Mouse (Mus musculus) heart, postnatal 4 days (tissue): ENCODE results near the gene Agap1. TPM values are rescaled to one million over a fixed set of nuclear protein-coding genes. Genes with fewer than 3 reads are reported as not detected.

Experiments used
- DNase-seq: peaks from one replicate; pipeline ENCODE4 v3.0.0; 2021
- total RNA-seq, 2 experiments: library from RNA; stranded (reverse); gene quantifications; 2 replicates each; pipeline ENCODE4 v1.2.3; 2021

Agap1 gene
- total RNA-seq, 2 experiments from 2014 or later = 58.9 to 65.8 TPM

DNA sequence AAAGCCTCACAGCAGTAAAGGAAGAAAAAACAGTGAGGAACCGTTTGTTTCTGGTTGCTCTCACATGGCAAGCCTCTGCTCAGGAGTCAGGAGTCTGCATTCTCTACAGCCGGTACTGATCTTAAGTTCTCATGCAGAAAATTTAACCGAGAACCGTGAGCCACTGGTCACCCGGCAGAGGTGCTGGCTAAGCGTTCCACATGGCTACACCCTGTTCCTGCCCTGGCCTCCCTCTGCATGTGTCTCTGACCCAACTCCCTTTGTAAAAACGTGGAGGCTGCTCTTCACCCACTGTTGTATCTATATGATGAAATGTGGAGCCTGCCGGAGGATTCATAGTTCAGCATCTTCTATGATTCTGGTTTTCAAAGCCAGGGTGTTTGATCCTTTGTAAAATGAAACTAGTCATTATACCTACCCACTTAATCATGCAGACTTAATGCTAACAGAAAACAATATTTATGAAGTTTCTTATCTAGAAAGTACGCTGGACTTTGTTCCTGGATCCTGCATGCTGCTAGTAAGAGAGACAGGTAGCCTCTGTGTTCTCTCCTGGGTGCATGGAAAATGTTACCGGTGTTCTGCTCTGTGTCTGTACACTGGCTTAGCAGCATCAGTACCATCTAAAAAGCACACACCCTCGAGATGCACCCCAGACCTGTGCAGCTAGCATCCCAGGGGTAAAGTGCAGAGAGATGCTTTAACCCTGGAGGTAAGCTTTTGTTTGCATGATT, 396.2 kb downstream of the Agap1 start:
- DNase-seq = no peak

DNA sequence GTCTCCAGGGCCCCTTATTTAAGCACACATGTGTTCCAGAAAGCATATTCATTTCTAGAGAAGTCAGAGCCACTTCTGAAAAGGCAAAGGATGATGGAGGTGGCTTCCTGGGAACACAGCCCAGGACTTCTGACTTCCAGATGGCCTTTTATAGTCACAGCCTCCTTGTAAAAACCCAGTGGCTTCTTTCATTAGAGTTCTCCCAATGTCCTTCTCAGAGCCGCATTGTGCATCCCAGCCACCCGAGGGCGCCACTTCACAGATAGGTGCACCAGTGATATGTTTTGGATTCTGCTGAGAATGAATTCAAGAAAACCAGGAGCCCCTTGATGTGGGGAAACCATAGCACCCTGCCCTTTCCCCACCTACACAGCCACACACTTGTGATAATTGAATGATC, 404.6 kb downstream of the Agap1 start:
- DNase-seq = peak; percentile 74

GRCm38 (mm10) chr1:89860017-89860730, 405.6 kb downstream of the Agap1 start:
- DNase-seq = peak; percentile 80

GRCm38 (mm10) chr1:89865787-89866186, 411.2 kb downstream of the Agap1 start:
- no peak for DNase-seq

DNA sequence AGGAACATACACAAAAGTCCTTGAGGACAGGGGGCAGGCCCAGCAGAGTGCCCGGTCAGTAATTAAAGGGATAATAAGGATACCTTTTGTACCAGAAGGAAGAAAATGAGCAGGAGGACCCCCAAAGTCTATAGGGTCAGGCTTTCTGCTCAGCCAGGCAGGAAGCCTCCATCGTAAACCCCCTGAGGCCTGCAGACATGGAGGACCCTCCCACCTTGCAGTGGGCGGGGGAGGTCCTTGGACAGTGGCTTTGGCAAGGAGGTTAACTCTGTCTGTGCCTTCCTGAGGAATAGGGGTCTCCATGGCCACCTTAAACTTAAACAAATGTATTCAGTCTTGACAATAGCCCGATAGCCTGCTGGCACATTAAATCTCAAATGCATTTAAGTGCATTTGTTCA, 413.2 kb downstream of the Agap1 start:
- DNase-seq = no peak

- peak; percentile 40 for DNase-seq
Observed at GRCm38 (mm10) chr1:89870134-89870905, 415.7 kb downstream of the Agap1 start.

DNA sequence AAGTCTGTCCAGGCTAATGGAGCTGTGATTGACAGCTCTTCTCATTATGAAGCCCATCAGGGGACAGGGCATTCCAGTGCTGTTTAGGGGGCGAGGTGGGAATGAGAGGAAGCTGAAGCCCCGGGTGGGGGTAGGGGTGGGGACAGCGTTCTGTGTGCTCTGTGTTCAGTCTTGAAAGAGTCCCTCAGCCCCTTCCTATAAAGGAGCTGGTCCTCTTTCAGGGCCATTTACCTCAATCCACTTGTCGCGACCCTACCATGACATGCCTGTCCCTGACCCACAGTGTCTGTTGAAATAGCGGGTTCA, 416.3 kb downstream of the Agap1 start:
- no peak for DNase-seq

- peak; percentile 36 for DNase-seq
Observed at GRCm38 (mm10) chr1:89876346-89877072, 421.9 kb downstream of the Agap1 start.

GRCm38 (mm10) chr1:89878496-89878895, 423.9 kb downstream of the Agap1 start:
- DNase-seq = no peak

GRCm38 (mm10) chr1:89880193-89880592, 425.6 kb downstream of the Agap1 start:
- no peak for DNase-seq

DNA sequence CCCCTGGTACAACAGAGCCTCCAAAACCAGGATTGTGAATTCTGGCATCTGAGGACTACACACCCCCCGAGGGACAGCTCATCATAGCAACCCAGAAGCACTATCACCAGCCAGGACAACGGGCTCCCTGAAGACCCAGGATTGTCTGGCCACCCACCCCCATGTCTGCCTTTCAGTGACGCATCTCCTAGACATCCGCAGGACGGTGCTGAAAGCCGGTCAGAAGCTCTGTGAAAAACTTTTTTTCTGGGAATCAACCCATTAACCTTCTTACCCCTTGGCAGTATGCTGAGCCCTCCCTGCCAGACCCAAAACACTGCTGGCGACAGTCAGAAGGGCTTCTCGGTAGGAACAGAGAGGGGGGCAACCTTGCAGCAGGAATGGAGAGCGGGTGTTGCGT, 426.2 kb downstream of the Agap1 start:
- DNase-seq = peak; percentile 24

DNA sequence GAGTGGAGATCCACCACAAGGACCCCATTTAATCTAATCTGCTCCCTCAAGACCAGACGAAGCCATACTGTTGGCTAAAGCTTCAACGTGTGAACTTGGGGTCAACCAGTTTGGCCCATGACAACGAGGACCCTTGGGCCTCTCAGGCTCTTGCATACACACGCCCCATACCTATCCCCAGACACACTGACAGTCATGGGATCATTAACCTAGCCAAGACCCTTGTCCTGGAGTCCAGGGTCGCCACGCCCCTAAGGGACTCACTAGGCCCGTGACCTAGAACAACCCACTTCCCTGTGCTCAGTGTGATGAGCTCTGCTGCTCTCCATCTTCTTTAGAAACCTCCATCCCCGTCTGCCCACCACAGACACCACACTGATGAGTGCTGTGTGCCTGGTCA, 429.7 kb downstream of the Agap1 start:
- no peak for DNase-seq

- DNase-seq = no peak
Observed at GRCm38 (mm10) chr1:89885696-89886095, 431.1 kb downstream of the Agap1 start.

- DNase-seq = no peak
Observed at GRCm38 (mm10) chr1:89891400-89891799, 436.8 kb downstream of the Agap1 start.

GRCm38 (mm10) chr1:89892281-89892680, 437.7 kb downstream of the Agap1 start:
- no peak for DNase-seq

DNA sequence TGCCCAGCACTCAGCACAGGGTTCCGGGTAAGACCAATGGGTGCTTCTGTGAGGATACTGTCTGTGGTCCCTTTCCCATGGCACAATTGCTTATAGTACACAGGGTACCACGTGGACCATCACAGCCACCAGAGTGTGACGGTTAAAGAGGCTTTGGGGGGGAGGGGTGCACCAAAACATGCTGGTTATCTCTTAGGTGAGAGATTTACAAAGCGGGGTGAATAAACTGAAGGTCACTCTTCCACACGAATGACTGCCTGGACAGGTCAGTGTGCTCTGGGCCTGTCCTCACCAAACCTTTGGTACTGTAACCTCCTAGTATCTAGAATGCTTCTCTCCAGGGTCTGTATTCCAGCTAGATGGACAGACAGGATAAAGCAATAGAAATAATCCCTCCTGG, 441.2 kb downstream of the Agap1 start:
- no peak for DNase-seq

DNA sequence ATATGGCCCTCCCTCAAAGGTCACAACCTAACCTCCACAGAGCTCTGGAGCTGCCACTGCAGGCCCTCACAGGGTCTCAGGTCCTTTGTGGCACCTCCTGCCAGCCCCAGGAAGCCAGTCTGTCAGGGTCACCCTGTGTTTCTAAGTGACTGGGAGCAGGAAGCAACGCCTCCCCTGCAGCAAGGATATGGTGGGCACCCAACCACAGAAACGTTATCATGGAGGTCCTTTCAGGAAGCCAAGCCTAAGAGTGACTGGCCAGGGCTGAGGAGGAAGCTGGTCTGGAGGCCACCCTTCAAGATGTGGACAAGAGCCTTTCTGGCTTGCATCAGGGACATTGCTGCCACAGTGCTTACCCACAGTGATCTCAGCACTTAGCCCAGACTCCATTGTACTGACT, 444.4 kb downstream of the Agap1 start:
- no peak for DNase-seq

- no peak for DNase-seq
Observed at GRCm38 (mm10) chr1:89899761-89900445, 445.3 kb downstream of the Agap1 start.

- DNase-seq = no peak
Observed at GRCm38 (mm10) chr1:89901381-89901780, 446.8 kb downstream of the Agap1 start.

- DNase-seq = no peak
Observed at GRCm38 (mm10) chr1:89902236-89902635, 447.6 kb downstream of the Agap1 start.

DNA sequence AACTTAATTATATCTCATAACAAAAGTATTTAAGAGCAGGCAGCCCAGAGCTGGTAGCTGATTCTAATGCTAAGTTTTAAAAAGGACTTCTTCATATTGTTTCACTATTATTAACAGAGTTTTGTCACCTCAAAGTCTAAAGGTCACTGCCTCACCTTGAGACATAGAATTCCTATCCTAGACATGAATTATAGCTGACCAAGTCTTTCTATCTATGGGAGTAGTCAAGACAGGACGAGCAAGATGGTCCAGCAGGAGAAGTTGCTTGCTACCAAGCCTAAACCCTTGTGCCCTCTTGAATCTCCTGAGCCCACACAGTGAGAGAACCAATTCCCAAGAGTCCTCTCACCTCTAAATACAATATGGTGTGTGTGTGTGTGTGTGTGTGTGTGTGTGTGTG, 448.0 kb downstream of the Agap1 start:
- DNase-seq = no peak

- no peak for DNase-seq
Observed at GRCm38 (mm10) chr1:89909796-89910195, 455.2 kb downstream of the Agap1 start.
